Mouse (Mus musculus) left cerebral cortex, postnatal 14 days (tissue): ENCODE measurements around the gene Gm28891. TPM values are rescaled to one million over a fixed set of nuclear protein-coding genes. Genes with fewer than 3 reads are reported as not detected.
"Not testable (repeated sequence)": the region's sequence is repeated elsewhere in the genome, so short reads cannot be mapped to it uniquely, and the experiment has no call there.

Experiments used
- DNase-seq, 2 experiments: peaks; one replicate each; pipeline ENCODE4 v3.0.0; 2021 to 2022; ENCODE audit warnings: low spot score in 2 of 2, mixed read lengths in 1 of 2
- intact Hi-C: fragments of 180-260 bp; cut with DNase I; formaldehyde crosslinking; loops from one replicate; pipeline ENCODE4 v1.15.1; 2025
- long read RNA-seq, 2 experiments: library from polyadenylated mRNA; stranded (forward); transcript quantifications; one replicate each; pipeline ENCODE4 v2.0.0; 2021
- total RNA-seq, 2 experiments: library from RNA; stranded (reverse); gene quantifications; 2 replicates each; pipeline ENCODE4 v1.2.3; 2021

Gene Gm28891
- total RNA-seq = not detected
- long read RNA-seq, experiment 1 = 0 reads
- long read RNA-seq, experiment 2 = 0 reads

DNA sequence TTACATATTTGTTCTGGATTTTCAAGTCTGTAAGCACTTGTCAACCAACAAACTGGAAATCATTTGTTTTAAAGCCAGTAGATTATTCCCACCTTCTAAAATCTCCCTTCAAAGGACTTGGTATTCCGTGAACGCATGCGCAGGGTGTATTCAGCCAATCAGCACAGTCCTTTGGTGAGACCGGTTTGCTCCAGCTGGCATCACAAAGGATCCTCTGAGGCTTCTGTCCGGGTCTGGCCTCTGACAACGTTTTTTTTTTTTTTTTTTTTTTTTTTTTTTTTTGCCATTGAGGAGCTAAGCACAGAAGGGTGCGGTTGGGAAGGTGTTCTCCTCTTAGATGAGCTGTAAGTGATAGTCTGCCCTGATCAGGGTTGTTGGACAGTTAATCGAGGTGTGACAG, at the start of gene Gm28891:
TSS of gene Gm28891 (plus strand) at position 301 of the 400 bp plus-strand sequence.
- intact Hi-C loops, DNase-seq: not testable (repeated sequence)
